Mouse (Mus musculus) granulocyte monocyte progenitor cell, adult 5-6 weeks (primary cell): ENCODE measurements around the gene Map3k7cl. TPM values are rescaled to one million over a fixed set of nuclear protein-coding genes. Genes with fewer than 3 reads are reported as not detected.

Experiments
- ATAC-seq: replicated peaks from 2 replicates; pipeline ENCODE4 v1.8.0; 2016; ENCODE audit warnings: mild to moderate bottlenecking, moderate TSS enrichment, inconsistent platforms; ENCODE audit not compliant: poor library complexity, severe bottlenecking
- total RNA-seq, 2 experiments: library from RNA; stranded (forward) in 1 of 2; stranded (reverse) in 1 of 2; fragments of 200-712, 200-1000 nt in 1 of 2; fragments of >200 nt in 1 of 2; fragmentation: Nextera tagmentation in 1 of 2; gene quantifications; 2 replicates each; pipeline ENCODE4 v1.2.3; 2014 to 2017

Gene Map3k7cl
- total RNA-seq, 2 experiments from 2014 or later, result not detected

GRCm38 (mm10) chr16:87634709-87635108, 81.6 kb downstream of the Map3k7cl start:
- ATAC-seq, result peak; percentile 33; the same call in 1 of the 2 replicates

DNA sequence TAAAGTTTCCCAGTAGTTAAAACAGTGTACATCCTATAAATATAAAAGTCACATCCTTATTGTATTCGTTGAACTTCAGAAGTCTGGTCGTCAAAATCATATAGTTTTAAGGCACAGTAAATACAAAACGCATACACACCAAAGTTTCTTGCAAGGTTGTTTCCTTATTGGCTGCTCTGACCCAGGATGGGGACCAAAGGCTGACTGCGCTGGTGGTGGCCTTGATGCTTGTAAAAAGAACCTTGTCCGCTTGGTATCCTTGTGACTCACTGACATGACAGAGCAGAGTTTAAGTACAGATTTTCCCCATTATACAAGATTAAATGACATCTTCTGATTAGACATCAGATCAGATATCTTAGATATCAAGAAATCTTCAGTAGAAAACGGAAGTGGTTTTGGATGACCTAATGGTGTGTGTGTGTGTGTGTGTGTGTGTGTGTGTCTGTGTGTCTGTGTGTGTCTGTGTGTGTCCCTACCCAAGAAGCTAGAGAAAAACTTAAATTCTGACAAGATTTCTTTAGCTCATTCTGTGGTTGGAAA, 82.2 kb downstream of the Map3k7cl start:
- ATAC-seq, result peak; percentile 17; the same call in 1 of the 2 replicates

DNA sequence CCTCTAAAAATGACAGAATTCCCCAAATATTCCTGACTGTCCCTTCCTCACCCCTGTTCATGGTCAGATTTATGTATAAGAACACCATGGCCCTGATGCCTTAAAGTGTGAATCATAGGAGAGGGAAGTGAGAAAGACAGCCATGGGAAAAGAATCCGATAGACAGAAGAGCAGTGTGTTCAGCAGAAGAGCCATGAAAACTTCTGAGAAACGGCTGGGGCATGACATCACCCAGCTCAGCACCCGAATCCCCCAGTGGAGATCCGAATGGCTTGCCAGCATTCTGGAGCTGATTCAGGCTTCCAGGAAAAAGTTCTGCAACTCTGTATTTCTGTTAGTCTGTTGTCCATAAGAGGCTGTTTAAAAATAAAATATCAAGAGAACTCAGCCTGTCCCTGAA, 82.7 kb downstream of the Map3k7cl start:
- peak; percentile 26; the same call in 1 of the 2 replicates for ATAC-seq

GRCm38 (mm10) chr16:87638098-87638497, 85.0 kb downstream of the Map3k7cl start:
- ATAC-seq, result peak; percentile 61

GRCm38 (mm10) chr16:87642234-87642633, 89.1 kb downstream of the Map3k7cl start:
- no peak for ATAC-seq

DNA sequence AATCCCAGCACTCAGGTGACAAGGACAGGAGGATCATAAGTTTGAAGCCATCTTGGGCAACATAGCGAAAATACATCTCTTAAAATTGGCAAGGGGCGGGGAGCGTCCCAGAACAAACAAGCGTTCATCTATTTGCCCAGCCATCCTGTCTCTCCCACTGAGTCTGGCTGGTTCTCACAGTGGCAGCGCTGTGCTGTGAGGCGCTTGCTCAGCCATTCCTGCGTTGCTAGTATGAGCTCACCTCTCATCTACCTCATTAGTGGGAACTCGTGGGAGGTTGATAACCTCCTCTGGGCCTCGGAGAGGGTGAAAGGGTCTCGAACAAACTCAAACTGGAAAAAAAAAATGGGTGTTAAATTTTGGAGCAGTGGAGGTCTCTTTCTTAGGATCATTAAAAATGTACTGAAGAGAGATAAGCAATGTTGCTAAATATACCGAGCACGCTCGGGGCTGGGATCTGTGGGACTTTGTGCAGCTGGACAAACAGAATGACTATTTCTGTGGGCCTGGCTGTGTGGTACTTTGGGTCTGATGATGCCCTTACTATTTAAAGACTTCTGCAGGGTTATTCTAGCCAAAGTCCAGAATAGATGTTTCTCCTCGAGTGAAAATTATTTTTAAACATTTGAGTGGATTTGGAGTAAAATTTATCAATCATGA, 91.1 kb downstream of the Map3k7cl start:
- no peak for ATAC-seq

Other genes with a start within 250 kb of the Map3k7cl start
- gene N6amt1, start 199.1 kb upstream of the Map3k7cl start, total RNA-seq (2014; fragmentation: Nextera tagmentation), result 7.8 and 19.6 TPM in 2 replicates
- gene N6amt1, start 199.1 kb upstream of the Map3k7cl start, total RNA-seq (2017), result 10.0 and 13.2 TPM in 2 replicates
- gene Ltn1, start 120.7 kb upstream of the Map3k7cl start, total RNA-seq (2014; fragmentation: Nextera tagmentation), result 25.6 and 31.2 TPM in 2 replicates
- gene Ltn1, start 120.7 kb upstream of the Map3k7cl start, total RNA-seq (2017), result 28.5 and 28.6 TPM in 2 replicates
- 11.1 and 16.9 TPM in 2 replicates for gene Rwdd2b, start 112.8 kb upstream of the Map3k7cl start, total RNA-seq (2014; fragmentation: Nextera tagmentation)
- 17.5 and 18.5 TPM in 2 replicates for gene Rwdd2b, start 112.8 kb upstream of the Map3k7cl start, total RNA-seq (2017)
- gene Usp16, start 98.6 kb upstream of the Map3k7cl start, total RNA-seq (2014; fragmentation: Nextera tagmentation), result 72.4 and 73.8 TPM in 2 replicates
- 120 and 133 TPM in 2 replicates for gene Usp16, start 98.6 kb upstream of the Map3k7cl start, total RNA-seq (2017)
- gene Cct8, start 57.5 kb upstream of the Map3k7cl start, total RNA-seq (2014; fragmentation: Nextera tagmentation), result 288 and 293 TPM in 2 replicates
- gene Cct8, start 57.5 kb upstream of the Map3k7cl start, total RNA-seq (2017), result 889 and 1,095 TPM in 2 replicates
- gene Bach1, start 145.6 kb downstream of the Map3k7cl start, total RNA-seq (2014; fragmentation: Nextera tagmentation), result 15.2 and 20.2 TPM in 2 replicates
- 29.6 and 29.8 TPM in 2 replicates for gene Bach1, start 145.6 kb downstream of the Map3k7cl start, total RNA-seq (2017)